Mouse (Mus musculus) heart, embryonic 12.5 days (tissue): ENCODE measurements around the gene Ctcfl. TPM values are rescaled to one million over a fixed set of nuclear protein-coding genes. Genes with fewer than 3 reads are reported as not detected.

Experiments used
- ATAC-seq: fragments of 200-750 bp; cut with Nextera tagmentation; 2 replicates; pipeline ENCODE4 v1.8.0; 2017; ENCODE audit warnings: moderate TSS enrichment, moderate library complexity; ENCODE audit not compliant: insufficient number of reproducible peaks, low FRiP score
- H3K27ac ChIP-seq: fragments of 300-500 bp; sonication (generic); 2 replicates; pipeline ENCODE4 v1.5.1; 2016; ENCODE audit warnings: mild to moderate bottlenecking, moderate library complexity; ENCODE audit not compliant: poor library complexity, severe bottlenecking
- H3K27me3 ChIP-seq: fragments of 300-500 bp; sonication (generic); replicated peaks from 2 replicates; pipeline ENCODE4 v1.6.1; 2016; ENCODE audit warnings: mild to moderate bottlenecking, moderate library complexity
- H3K36me3 ChIP-seq: fragments of 300-500 bp; sonication (generic); 2 replicates; pipeline ENCODE4 v1.6.1; 2016; ENCODE audit warnings: mild to moderate bottlenecking, moderate library complexity
- H3K4me1 ChIP-seq: fragments of 300-500 bp; sonication (generic); replicated peaks from 2 replicates; pipeline ENCODE4 v1.6.1; 2016; ENCODE audit warnings: mild to moderate bottlenecking
- H3K4me2 ChIP-seq: fragments of 300-500 bp; sonication (generic); 2 replicates; pipeline ENCODE4 v1.6.1; 2016; ENCODE audit warnings: mild to moderate bottlenecking, moderate library complexity
- H3K4me3 ChIP-seq: fragments of 300-500 bp; sonication (generic); 2 replicates; pipeline ENCODE4 v1.5.1; 2016; ENCODE audit warnings: mild to moderate bottlenecking
- H3K9ac ChIP-seq: fragments of 300-500 bp; sonication (generic); 2 replicates; pipeline ENCODE4 v1.6.1; 2016; ENCODE audit warnings: mild to moderate bottlenecking, moderate library complexity
- H3K9me3 ChIP-seq: fragments of 300-500 bp; sonication (generic); replicated peaks from 2 replicates; pipeline ENCODE4 v1.6.1; 2016; ENCODE audit warnings: mild to moderate bottlenecking, moderate library complexity
- WGBS: fragments of 180-500 bp; shearing (Covaris S2); methylation state at CpG from one replicate; pipeline ENCODE4 v1.1.7; 2016; 5-methylcytosine and 5-hydroxymethylcytosine counted together
- polyA plus RNA-seq: library from polyadenylated mRNA; unstranded; fragments of >200 nt; fragmentation: Nextera tagmentation; extraction: Ambion mirVana; gene quantifications from 2 replicates; pipeline ENCODE4 v1.2.1, GENCODE M21; 2016

The Ctcfl gene
- polyA plus RNA-seq, 1 experiment from 2014 or later, result 0.70 TPM

- H3K27me3 ChIP-seq, result no peaks in the 10 kb centered on the region
- H3K36me3 ChIP-seq, result no peaks in the 10 kb centered on the region
- ATAC-seq, result no peak
- H3K9ac ChIP-seq, result peak overlapping the region; percentile 33
- H3K9me3 ChIP-seq, result no peaks in the 10 kb centered on the region
- H3K4me2 ChIP-seq, result peak overlapping the region; percentile 30
- peaks cover 45% of the 10 kb centered on the region for H3K4me1 ChIP-seq
- WGBS, result 81% methylated on average over 9 of the region's 9 CpGs
- H3K4me3 ChIP-seq, result no peak overlapping the region
- H3K27ac ChIP-seq, result peak overlapping the region; percentile 63
Observed at GRCm38 (mm10) chr2:173083106-173083505, 36.2 kb downstream of the Ctcfl start.

DNA sequence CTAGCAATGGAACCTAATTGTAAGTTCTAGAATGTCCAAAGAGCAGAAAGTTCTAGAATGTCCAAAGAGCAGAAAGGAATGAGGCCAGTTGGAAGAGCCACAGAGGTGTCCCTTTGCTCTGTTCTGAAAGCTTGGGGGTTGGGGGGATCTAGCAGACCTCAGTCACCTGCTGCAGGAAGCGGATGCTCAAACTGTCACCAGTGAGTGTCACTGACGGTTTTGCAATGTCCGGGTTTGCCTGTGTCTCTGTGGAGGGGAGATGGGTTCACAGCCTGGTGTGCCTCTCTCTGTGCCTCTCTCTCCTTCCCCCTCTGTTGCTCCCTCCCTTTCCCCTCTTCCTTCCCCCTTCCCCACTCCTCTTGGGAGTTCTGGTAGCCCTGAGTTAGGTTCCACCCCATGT, 36.6 kb downstream of the Ctcfl start:
- no peaks in the 10 kb centered on the region for H3K27me3 ChIP-seq
- H3K4me2 ChIP-seq, result no peak overlapping the region
- 0 out of 2 replicates have a peak overlapping the region, but pooled peaks have one; percentile 63 for H3K27ac ChIP-seq
- no peaks in the 10 kb centered on the region for H3K36me3 ChIP-seq
- H3K9me3 ChIP-seq, result no peaks in the 10 kb centered on the region
- H3K4me1 ChIP-seq, result peaks cover 44% of the 10 kb centered on the region
- 78% methylated on average over 3 of the region's 3 CpGs for WGBS
- no peak overlapping the region for H3K9ac ChIP-seq
- H3K4me3 ChIP-seq, result no peak overlapping the region
- no peak for ATAC-seq

DNA sequence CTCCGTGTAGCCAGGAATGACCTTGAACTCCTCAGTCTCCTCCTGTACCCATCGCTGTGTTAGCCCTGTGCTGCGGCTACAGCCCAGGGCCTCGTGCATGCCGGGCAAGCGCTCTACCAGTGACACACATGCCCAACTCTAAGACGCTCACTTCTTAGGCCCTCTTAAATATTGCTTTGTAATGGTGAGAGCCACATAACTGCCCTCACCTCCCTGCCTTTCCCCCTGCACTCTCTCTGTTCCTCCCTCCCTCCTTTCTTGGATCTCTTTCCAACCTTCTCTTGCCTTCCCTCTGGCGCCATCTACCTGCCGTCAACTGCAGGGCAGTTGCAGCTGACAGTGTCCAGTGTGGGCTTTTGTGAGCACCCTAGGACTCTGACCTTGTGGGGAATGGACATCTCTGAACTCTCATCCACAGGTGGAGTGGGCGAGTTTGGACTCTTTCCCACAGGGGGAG, 38.5 kb downstream of the Ctcfl start:
- Histone ChIP-seq H3K4me1 (peaks cover 34% of the 10 kb centered on the region), H3K4me3 (no peak overlapping the region), H3K9ac (0 out of 2 replicates have a peak overlapping the region, but pooled peaks have one; percentile 24), H3K36me3 (no peaks in the 10 kb centered on the region), H3K27me3 (no peaks in the 10 kb centered on the region), H3K4me2 (peak overlapping the region; percentile 21; the same call in 1 of the 2 replicates), H3K27ac (peak overlapping the region; percentile 76; the same call in 1 of the 2 replicates), H3K9me3 (no peaks in the 10 kb centered on the region)
- WGBS, result 27% methylated on average over 10 of the region's 10 CpGs
- ATAC-seq, result peak; percentile 54

DNA sequence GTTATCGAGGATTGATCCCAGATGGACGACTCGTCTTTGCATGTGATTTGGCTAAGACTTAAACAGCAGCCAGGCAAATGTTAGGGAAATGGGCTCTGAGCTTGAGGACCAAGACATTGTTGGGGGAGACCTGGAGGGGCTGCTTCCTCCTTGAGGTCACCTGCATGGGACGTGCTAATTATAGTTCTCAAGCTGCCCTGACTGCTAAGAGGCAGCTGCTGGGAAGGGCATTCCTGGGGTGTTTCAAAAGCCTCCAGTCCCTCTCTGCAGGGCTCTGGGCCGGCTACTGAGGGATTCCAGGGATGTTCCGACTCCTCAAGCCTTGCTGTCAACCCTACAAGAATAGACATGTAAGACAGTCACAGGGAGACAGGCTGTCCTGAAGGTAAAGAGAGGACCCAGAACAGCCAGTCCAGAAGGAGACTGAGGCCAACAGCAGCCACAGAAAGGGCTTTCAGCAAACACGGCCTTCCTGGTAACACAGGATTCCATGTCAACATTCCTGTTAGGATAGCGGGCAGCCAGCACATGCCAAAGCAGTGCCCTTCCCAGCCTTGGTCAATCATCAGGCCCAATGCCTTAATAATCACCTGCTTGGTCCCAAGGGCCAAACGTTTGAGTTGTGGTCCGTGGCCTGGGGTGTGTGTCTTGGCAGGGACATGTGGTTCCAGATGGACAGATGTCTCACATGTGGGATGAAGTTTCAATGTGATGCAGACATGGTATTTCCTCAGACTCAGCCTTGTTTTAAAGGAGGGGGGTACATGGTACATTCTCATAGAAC, 39.4 kb downstream of the Ctcfl start:
- H3K9ac ChIP-seq, result peak overlapping the region; percentile 24; the same call in 1 of the 2 replicates
- WGBS, result 33% methylated on average over 10 of the region's 10 CpGs
- H3K4me3 ChIP-seq, result no peak overlapping the region
- H3K4me2 ChIP-seq, result peak overlapping the region; percentile 15; the same call in 1 of the 2 replicates
- no peaks in the 10 kb centered on the region for H3K27me3 ChIP-seq
- H3K36me3 ChIP-seq, result no peaks in the 10 kb centered on the region
- no peak for ATAC-seq
- H3K27ac ChIP-seq, result peak overlapping the region; percentile 76
- H3K4me1 ChIP-seq, result peaks cover 34% of the 10 kb centered on the region
- H3K9me3 ChIP-seq, result no peaks in the 10 kb centered on the region

- Histone ChIP-seq H3K27me3 (no peaks in the 10 kb centered on the region), H3K4me2 (no peak overlapping the region), H3K9ac (no peak overlapping the region), H3K4me3 (no peak overlapping the region), H3K36me3 (no peaks in the 10 kb centered on the region), H3K9me3 (peaks cover 5% of the 10 kb centered on the region), H3K4me1 (peaks cover 19% of the 10 kb centered on the region), H3K27ac (no peak overlapping the region)
- no peak for ATAC-seq
- WGBS, result 65% methylated on average over 9 of the region's 9 CpGs
Observed at GRCm38 (mm10) chr2:173076921-173077320, 42.4 kb downstream of the Ctcfl start.

DNA sequence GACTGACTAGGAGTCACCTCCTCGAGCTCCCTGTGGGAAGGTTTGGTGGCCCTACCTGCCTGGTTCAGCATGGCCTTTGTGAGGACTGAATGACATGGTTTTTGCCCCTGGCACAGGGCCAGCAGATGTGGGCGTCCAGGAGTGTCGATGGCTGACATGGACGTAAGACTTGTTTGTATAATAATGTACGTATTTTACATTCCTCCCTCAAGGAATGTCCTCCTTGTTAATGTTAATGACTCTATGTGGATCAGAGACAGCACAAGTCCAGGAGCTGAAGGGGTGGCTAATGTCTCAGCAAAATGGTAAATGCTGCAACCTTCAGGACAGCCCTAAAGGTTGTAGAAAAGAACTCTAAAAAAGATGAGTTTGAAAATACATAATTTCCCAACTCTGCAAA, 45.7 kb downstream of the Ctcfl start:
- Histone ChIP-seq H3K27ac (no peak overlapping the region), H3K4me3 (no peak overlapping the region), H3K9me3 (peaks cover 5% of the 10 kb centered on the region), H3K36me3 (no peaks in the 10 kb centered on the region), H3K4me2 (no peak overlapping the region), H3K9ac (no peak overlapping the region), H3K4me1 (peaks cover 4% of the 10 kb centered on the region; the same call in 1 of the 2 replicates), H3K27me3 (no peaks in the 10 kb centered on the region)
- ATAC-seq, result no peak
- WGBS, result 74% methylated on average over 5 of the region's 5 CpGs

DNA sequence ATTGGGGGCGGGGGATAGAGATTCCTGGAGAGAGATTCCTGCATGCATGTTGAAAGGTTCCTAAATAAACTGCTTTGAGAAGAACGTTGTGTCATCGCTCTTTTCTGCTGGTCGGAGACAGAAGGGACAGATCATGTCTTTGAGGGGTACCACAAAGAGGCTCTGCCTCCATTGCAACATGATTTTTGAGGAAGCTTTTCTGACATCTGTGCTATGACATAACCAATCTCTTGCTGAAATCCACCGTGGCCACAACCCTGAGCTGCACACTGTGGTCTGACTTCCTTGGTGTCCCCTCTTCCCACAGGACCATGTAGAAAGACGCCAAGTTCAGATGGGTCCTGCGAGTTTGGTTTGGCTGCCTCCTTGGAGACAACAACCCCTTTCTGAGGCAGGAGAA, 46.4 kb downstream of the Ctcfl start:
- Histone ChIP-seq H3K9ac (no peak overlapping the region), H3K27ac (no peak overlapping the region), H3K4me2 (no peak overlapping the region), H3K4me3 (no peak overlapping the region), H3K4me1 (peaks cover 4% of the 10 kb centered on the region; the same call in 1 of the 2 replicates), H3K9me3 (peaks cover 10% of the 10 kb centered on the region), H3K36me3 (no peaks in the 10 kb centered on the region), H3K27me3 (no peaks in the 10 kb centered on the region)
- WGBS, result 86% methylated on average over 7 of the region's 7 CpGs
- no peak for ATAC-seq

DNA sequence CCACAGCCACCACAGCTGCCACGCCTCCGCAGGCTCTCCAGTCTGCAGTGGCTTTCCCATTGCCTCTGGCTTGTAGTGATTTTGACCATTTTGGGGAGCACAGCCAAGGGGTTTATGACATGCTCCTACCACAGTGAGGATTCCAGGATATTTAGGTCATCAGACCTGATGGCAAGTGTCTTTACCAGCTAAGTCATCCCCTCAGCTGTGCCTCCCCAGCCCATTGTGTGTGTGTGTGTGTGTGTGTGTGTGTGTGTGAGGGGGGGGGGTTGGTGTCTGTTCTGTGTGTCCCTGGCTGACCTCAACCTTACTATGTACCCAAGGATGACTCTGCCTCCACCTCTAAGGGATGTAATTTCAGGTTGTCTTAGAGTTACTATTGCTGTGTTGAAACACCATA, 54.5 kb downstream of the Ctcfl start:
- H3K36me3 ChIP-seq, result no peaks in the 10 kb centered on the region
- WGBS, result 79% methylated on average over 2 of the region's 2 CpGs
- H3K9ac ChIP-seq, result no peak overlapping the region
- H3K27ac ChIP-seq, result no peak overlapping the region
- H3K9me3 ChIP-seq, result peaks cover 10% of the 10 kb centered on the region
- no peak for ATAC-seq
- no peak overlapping the region for H3K4me2 ChIP-seq
- H3K27me3 ChIP-seq, result no peaks in the 10 kb centered on the region
- peaks cover 24% of the 10 kb centered on the region for H3K4me1 ChIP-seq
- H3K4me3 ChIP-seq, result no peak overlapping the region

DNA sequence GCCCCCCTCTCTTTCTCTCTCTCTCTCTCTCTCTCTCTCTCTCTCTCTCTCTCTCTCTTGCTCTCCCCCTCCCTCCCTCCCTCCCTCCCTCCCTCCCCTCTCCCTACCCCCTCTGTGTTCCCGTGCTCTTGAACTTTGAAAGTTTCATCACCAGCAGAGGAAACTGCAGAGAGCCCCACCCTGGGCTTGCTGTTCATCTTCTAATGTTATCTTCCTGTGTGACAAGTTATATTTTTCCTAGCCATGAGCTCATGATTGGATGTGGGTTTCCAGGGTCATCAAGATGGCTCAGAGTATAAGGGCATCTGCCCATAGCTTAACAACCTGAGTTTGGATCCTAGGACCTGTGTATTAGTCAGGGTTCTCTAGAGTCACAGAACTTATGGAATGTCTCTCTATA, 56.1 kb downstream of the Ctcfl start:
- peaks cover 40% of the 10 kb centered on the region for H3K4me1 ChIP-seq
- WGBS, result 40% methylated on average over 1 of the region's 1 CpGs
- H3K36me3 ChIP-seq, result no peaks in the 10 kb centered on the region
- H3K9me3 ChIP-seq, result peaks cover 7% of the 10 kb centered on the region
- ATAC-seq, result no peak
- no peak overlapping the region for H3K27ac ChIP-seq
- no peak overlapping the region for H3K4me2 ChIP-seq
- no peak overlapping the region for H3K9ac ChIP-seq
- H3K27me3 ChIP-seq, result no peaks in the 10 kb centered on the region
- no peak overlapping the region for H3K4me3 ChIP-seq

DNA sequence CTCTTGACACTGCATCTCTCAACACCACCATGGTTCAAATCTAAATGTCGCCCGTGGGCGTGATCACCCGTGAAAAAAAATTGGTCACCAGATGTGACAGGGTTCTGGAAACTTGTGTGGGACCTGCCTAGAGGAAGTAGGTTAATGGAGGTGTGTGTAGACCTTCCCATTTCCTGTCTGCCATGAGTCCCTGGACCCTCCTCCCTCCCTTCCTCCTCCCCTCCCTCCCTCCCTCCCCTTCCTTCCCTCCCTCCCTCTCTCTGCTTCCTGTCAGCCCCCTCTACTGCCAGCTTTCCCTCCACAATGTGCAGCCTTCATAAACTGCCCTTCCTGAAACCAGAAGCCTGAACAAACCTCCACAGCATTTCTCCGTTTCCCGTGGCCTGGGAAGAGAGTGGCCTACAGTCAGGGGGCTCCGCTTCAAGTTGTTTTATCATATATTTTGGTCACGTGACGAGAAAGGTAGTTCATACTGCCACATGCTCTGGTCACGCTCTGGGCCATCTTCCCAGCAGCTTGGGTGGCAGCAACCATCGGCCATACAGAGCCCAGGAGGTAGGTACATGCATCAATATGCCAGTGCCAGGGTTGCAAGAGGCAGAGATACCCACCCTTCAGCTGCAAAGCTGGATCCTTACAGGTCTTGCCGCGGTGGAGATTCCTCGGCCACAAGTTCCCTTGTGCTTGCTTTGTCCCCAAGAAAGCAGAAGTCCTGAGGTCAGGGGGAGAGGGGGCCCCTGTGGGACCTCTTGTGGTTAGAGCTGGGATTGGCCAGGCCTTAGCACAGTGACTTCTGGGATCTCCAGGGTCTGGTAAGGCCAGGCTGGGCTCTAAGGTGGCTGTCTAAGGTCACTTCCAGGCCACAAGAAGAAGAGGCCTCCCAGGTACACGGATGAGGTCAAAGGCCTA, 57.6 kb downstream of the Ctcfl start:
- H3K4me1 ChIP-seq, result peaks cover 53% of the 10 kb centered on the region

DNA sequence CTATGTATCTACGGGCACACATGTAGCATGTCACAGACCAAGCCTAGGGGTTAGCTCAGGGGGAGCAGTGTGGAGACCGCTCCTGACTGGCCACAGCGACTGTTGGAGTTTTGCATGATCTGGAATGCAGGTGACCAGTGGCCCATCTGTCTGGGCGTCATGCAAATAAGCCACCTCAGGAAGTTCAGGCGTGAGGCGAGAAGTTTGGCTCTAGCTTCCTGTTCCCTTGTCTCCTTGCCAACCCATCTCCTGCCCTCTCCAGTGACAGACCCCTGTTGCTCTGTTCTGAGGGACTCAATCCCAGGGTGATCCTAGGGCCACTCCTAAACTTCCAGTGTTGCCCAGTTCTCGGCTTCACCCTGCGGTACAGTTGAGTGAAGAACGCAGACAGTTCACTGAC, 58.9 kb downstream of the Ctcfl start:
- peak overlapping the region; percentile 75 for H3K27ac ChIP-seq
- no peaks in the 10 kb centered on the region for H3K36me3 ChIP-seq
- H3K27me3 ChIP-seq, result no peaks in the 10 kb centered on the region
- WGBS, result 37% methylated on average over 9 of the region's 9 CpGs
- H3K4me1 ChIP-seq, result peaks cover 58% of the 10 kb centered on the region
- no peak overlapping the region for H3K4me2 ChIP-seq
- no peak overlapping the region for H3K4me3 ChIP-seq
- no peaks in the 10 kb centered on the region for H3K9me3 ChIP-seq
- ATAC-seq, result no peak
- H3K9ac ChIP-seq, result peak overlapping the region; percentile 29

More for the DNA sequence above, 57.6 kb downstream of the Ctcfl start:
- ATAC-seq, result no peak
- WGBS, result 49% methylated on average over 15 of the region's 15 CpGs
- Histone ChIP-seq H3K4me3 (no peak overlapping the region), H3K27me3 (no peaks in the 10 kb centered on the region), H3K27ac (peak overlapping the region; percentile 75), H3K9me3 (no peaks in the 10 kb centered on the region), H3K4me2 (no peak overlapping the region), H3K36me3 (no peaks in the 10 kb centered on the region), H3K9ac (no peak overlapping the region)
